Mouse (Mus musculus) midbrain, postnatal 0 days (tissue): ENCODE measurements at regions not wholly inside any gene's neighbourhood (a gene's known extent, or its start where the extent isn't known, plus 50 kb on each side); places are given as distances from the start of the nearest gene placed in this dataset.

Experiments used
- ATAC-seq: fragments of 200-750 bp; cut with Nextera tagmentation; 2 replicates; pipeline ENCODE4 v1.8.0; 2017; ENCODE audit warnings: moderate number of reproducible peaks, mild to moderate bottlenecking, moderate TSS enrichment, moderate library complexity; ENCODE audit not compliant: low FRiP score
- DNase-seq: peaks from one replicate; pipeline ENCODE4 v3.0.0-alpha.2; 2015; ENCODE audit warnings: low spot score
- H3K27ac ChIP-seq: fragments of 300-500 bp; sonication (generic); 2 replicates; pipeline ENCODE4 v1.5.1; 2014; ENCODE audit warnings: low read depth, mild to moderate bottlenecking, low read length, mixed read lengths
- H3K27me3 ChIP-seq: fragments of 300-500 bp; sonication (generic); 2 replicates; pipeline ENCODE4 v1.6.1; 2014; ENCODE audit warnings: low read length, control low read depth, mixed read lengths; ENCODE audit not compliant: insufficient read depth
- H3K36me3 ChIP-seq: fragments of 300-500 bp; sonication (generic); 2 replicates; pipeline ENCODE4 v1.6.1; 2014; ENCODE audit warnings: low read length, control low read depth, mixed read lengths; ENCODE audit not compliant: insufficient read depth
- H3K4me1 ChIP-seq: fragments of 300-500 bp; sonication (generic); 2 replicates; pipeline ENCODE4 v1.6.1; 2014; ENCODE audit warnings: mild to moderate bottlenecking, control low read depth, antibody characterized with exemption, low read length, mixed read lengths; ENCODE audit not compliant: insufficient read depth
- H3K4me2 ChIP-seq: fragments of 300-500 bp; sonication (generic); 2 replicates; pipeline ENCODE4 v1.6.1; 2014; ENCODE audit warnings: low read depth, mild to moderate bottlenecking, low read length, mixed read lengths; ENCODE audit not compliant: poor library complexity, severe bottlenecking
- H3K4me3 ChIP-seq: fragments of 300-500 bp; sonication (generic); 2 replicates; pipeline ENCODE4 v1.5.1; 2014; ENCODE audit warnings: low read depth, mild to moderate bottlenecking, low read length, moderate library complexity
- H3K9ac ChIP-seq: fragments of 300-500 bp; sonication (generic); replicated peaks from 2 replicates; pipeline ENCODE4 v1.6.1; 2014; ENCODE audit warnings: mild to moderate bottlenecking, low read length, moderate library complexity, mixed read lengths; ENCODE audit not compliant: poor library complexity, severe bottlenecking
- H3K9me3 ChIP-seq: fragments of 300-500 bp; sonication (generic); 2 replicates; pipeline ENCODE4 v1.6.1; 2016; ENCODE audit warnings: low read length, control low read depth
- CTCF ChIP-seq: IDR thresholded peaks from 2 replicates; pipeline ENCODE4 v1.5.1; 2016; ENCODE audit warnings: antibody characterized with exemption, mild to moderate bottlenecking
- WGBS: fragments of 180-500 bp; shearing (Covaris S2); extraction: QIAGEN DNeasy Blood & Tissue Kit; methylation state at CpG from one replicate; pipeline ENCODE4 v1.1.7; 2014; 5-methylcytosine and 5-hydroxymethylcytosine counted together

GRCm38 (mm10) chr1:71924884-71925283 lies 271.9 kb upstream of the Fn1 start:
- TF ChIP-seq CTCF, result no peak
- Histone ChIP-seq H3K9ac (no peak overlapping the region), H3K36me3 (no peaks in the 10 kb centered on the region), H3K4me3 (no peak overlapping the region), H3K27me3 (no peaks in the 10 kb centered on the region), H3K4me2 (no peak overlapping the region), H3K27ac (no peak overlapping the region), H3K9me3 (no peaks in the 10 kb centered on the region), H3K4me1 (no peaks in the 10 kb centered on the region)
- DNase-seq (no peak), ATAC-seq (no peak)
- 88% methylated on average over 1 of the region's 1 CpGs for WGBS

- no peaks in the 10 kb centered on the region for H3K4me1 ChIP-seq
- no peak overlapping the region for H3K27ac ChIP-seq
- no peak overlapping the region for H3K4me3 ChIP-seq
- DNase-seq (no peak), ATAC-seq (no peak)
- 52% methylated on average over 3 of the region's 3 CpGs for WGBS
- H3K27me3 ChIP-seq, result no peaks in the 10 kb centered on the region
- H3K9ac ChIP-seq, result no peak overlapping the region
- H3K4me2 ChIP-seq, result no peak overlapping the region
- no peaks in the 10 kb centered on the region for H3K9me3 ChIP-seq
- H3K36me3 ChIP-seq, result no peaks in the 10 kb centered on the region
- TF ChIP-seq CTCF, result no peak
Observed at GRCm38 (mm10) chr1:71923731-71924130, 270.7 kb upstream of the Fn1 start.

DNA sequence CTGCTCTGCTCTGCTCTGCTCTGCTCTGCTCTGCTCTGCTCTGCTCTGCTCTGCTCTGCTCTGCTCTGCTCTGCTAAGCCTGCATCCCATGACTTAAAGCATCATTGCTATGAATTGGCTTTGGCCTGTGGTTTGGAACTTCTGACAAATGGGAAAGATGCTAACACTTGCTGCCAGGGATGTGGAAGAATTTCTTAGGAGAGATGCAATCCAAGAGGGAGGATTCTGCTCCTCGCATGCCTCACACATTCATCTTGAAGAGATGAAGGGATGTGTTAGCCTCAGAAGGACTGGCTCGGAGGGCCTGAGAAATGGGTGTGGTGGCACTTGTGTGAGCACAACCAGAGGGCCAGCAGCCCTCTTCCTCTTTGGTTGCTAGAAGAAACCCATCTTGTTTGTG lies 268.5 kb upstream of the Fn1 start:
- no peaks in the 10 kb centered on the region for H3K9me3 ChIP-seq
- H3K4me1 ChIP-seq, result no peaks in the 10 kb centered on the region
- H3K27me3 ChIP-seq, result no peaks in the 10 kb centered on the region
- no peak for TF ChIP-seq CTCF
- ATAC-seq, result no peak
- no peaks in the 10 kb centered on the region for H3K36me3 ChIP-seq
- no peak for DNase-seq
- no peak overlapping the region for H3K9ac ChIP-seq
- no peak overlapping the region for H3K4me2 ChIP-seq
- 90% methylated on average over 2 of the region's 2 CpGs for WGBS
- no peak overlapping the region for H3K27ac ChIP-seq
- H3K4me3 ChIP-seq, result no peak overlapping the region

GRCm38 (mm10) chr1:71919891-71920290 lies 266.9 kb upstream of the Fn1 start:
- DNase-seq (no peak), ATAC-seq (no peak)
- H3K4me2 ChIP-seq, result no peak overlapping the region
- no peak for TF ChIP-seq CTCF
- no peaks in the 10 kb centered on the region for H3K36me3 ChIP-seq
- 89% methylated on average over 2 of the region's 2 CpGs for WGBS
- no peaks in the 10 kb centered on the region for H3K4me1 ChIP-seq
- no peaks in the 10 kb centered on the region for H3K27me3 ChIP-seq
- no peak overlapping the region for H3K4me3 ChIP-seq
- no peaks in the 10 kb centered on the region for H3K9me3 ChIP-seq
- no peak overlapping the region for H3K9ac ChIP-seq
- H3K27ac ChIP-seq, result no peak overlapping the region

GRCm38 (mm10) chr1:71917021-71917420 lies 264.0 kb upstream of the Fn1 start:
- Histone ChIP-seq H3K4me1 (no peaks in the 10 kb centered on the region), H3K27ac (no peak overlapping the region)
- WGBS, result 77% methylated on average over 2 of the region's 2 CpGs

GRCm38 (mm10) chr1:71914439-71914838 lies 261.4 kb upstream of the Fn1 start:
- no peaks in the 10 kb centered on the region for H3K9me3 ChIP-seq
- H3K9ac ChIP-seq, result no peak overlapping the region
- DNase-seq (no peak), ATAC-seq (no peak)
- no peaks in the 10 kb centered on the region for H3K4me1 ChIP-seq
- no peak overlapping the region for H3K4me2 ChIP-seq
- H3K36me3 ChIP-seq, result no peaks in the 10 kb centered on the region
- no peaks in the 10 kb centered on the region for H3K27me3 ChIP-seq
- no peak overlapping the region for H3K4me3 ChIP-seq
- no peak overlapping the region for H3K27ac ChIP-seq
- TF ChIP-seq CTCF, result no peak
- 92% methylated on average over 3 of the region's 3 CpGs for WGBS

More at GRCm38 (mm10) chr1:71917021-71917420, 264.0 kb upstream of the Fn1 start:
- H3K4me3 ChIP-seq, result no peak overlapping the region
- H3K27me3 ChIP-seq, result no peaks in the 10 kb centered on the region
- DNase-seq (no peak), ATAC-seq (no peak)
- H3K9ac ChIP-seq, result no peak overlapping the region
- H3K9me3 ChIP-seq, result no peaks in the 10 kb centered on the region
- no peaks in the 10 kb centered on the region for H3K36me3 ChIP-seq
- no peak overlapping the region for H3K4me2 ChIP-seq
- TF ChIP-seq CTCF, result no peak
